Mouse (Mus musculus) erythroid progenitor cell, adult 5-6 weeks (primary cell): ENCODE measurements at regions not wholly inside any gene's neighbourhood (a gene's known extent, or its start where the extent isn't known, plus 50 kb on each side); places are given as distances from the start of the nearest gene placed in this dataset.
"Not testable (repeated sequence)": the region's sequence is repeated elsewhere in the genome, so short reads cannot be mapped to it uniquely, and the experiment has no call there.

ENCODE experiments used
- ATAC-seq: replicated peaks from 2 replicates; pipeline ENCODE4 v1.8.0; 2016; ENCODE audit warnings: moderate number of reproducible peaks, mild to moderate bottlenecking, moderate TSS enrichment, inconsistent platforms; ENCODE audit not compliant: poor library complexity, low FRiP score, severe bottlenecking

GRCm38 (mm10) chr1:157740725-157741665, 234.5 kb downstream of the Sec16b start:
- no peak for ATAC-seq

GRCm38 (mm10) chr1:157745611-157746010, 239.1 kb downstream of the Sec16b start:
- no peak for ATAC-seq

- no peak for ATAC-seq
Observed at GRCm38 (mm10) chr1:157755015-157755649, 248.6 kb downstream of the Sec16b start.

- no peak for ATAC-seq
Observed at GRCm38 (mm10) chr1:157756977-157757376, 250.4 kb downstream of the Sec16b start.

- ATAC-seq = no peak
Observed at GRCm38 (mm10) chr1:157758337-157758736, 251.8 kb downstream of the Sec16b start.

- no peak for ATAC-seq
Observed at GRCm38 (mm10) chr1:157768201-157768600, 261.7 kb downstream of the Sec16b start.

GRCm38 (mm10) chr1:157797711-157798110, 291.2 kb downstream of the Sec16b start:
- no peak for ATAC-seq

- ATAC-seq = no peak
Observed at GRCm38 (mm10) chr1:157798561-157799553, 292.3 kb downstream of the Sec16b start.

GRCm38 (mm10) chr1:157801151-157801550, 294.6 kb downstream of the Sec16b start:
- no peak for ATAC-seq

GRCm38 (mm10) chr1:157804229-157804628, 297.7 kb downstream of the Sec16b start:
- no peak for ATAC-seq

GRCm38 (mm10) chr1:157806296-157806695, 299.8 kb downstream of the Sec16b start:
- no peak for ATAC-seq

GRCm38 (mm10) chr1:157809674-157810471, 303.3 kb downstream of the Sec16b start:
- no peak for ATAC-seq

GRCm38 (mm10) chr1:157810657-157811056, 304.1 kb downstream of the Sec16b start:
- ATAC-seq = no peak

- ATAC-seq = no peak
Observed at GRCm38 (mm10) chr1:157827966-157828365, 321.4 kb downstream of the Sec16b start.

- no peak for ATAC-seq
Observed at GRCm38 (mm10) chr1:157831511-157831910, 325.0 kb downstream of the Sec16b start.

- no peak for ATAC-seq
Observed at GRCm38 (mm10) chr1:157872775-157873174, 366.2 kb downstream of the Sec16b start.

GRCm38 (mm10) chr1:157875006-157875405, 368.5 kb downstream of the Sec16b start:
- ATAC-seq = no peak

- not testable (repeated sequence) for ATAC-seq
Observed at GRCm38 (mm10) chr1:157877117-157877516, 370.6 kb downstream of the Sec16b start.

GRCm38 (mm10) chr1:157887146-157887545, 380.6 kb downstream of the Sec16b start:
- no peak for ATAC-seq
